Mouse (Mus musculus): ENCODE data around the gene Orc3.
A peak's percentile ranks its signal among the peaks of the same experiment; 100 is the strongest.

Orc3 gene

DNA sequence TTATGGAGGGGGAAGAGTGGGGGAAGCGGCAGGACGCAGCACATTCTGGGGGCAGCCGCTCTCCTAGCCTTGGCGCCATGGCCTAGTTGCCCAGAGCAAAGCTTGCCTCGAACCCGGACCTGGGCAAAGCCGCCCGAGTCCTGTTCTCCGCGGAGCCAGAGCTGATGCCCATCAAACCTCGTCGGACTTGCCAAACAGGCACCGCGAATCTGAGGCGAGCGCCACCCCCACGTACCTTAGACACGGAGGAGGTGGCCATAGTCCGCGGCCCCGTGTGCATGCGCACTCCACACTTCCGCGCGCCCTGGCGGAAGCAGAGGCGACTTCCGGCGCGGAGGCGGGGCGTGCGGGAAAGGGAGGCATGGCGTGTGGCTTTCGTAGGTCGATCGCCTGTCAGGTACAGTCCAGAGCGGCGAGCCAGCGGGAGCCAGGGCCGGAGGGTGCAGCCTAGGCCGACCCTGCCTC lies at the start of gene Orc3, which contains the start of gene Rars2:
Gene Orc3, minus strand, starts transcription at position 315 of the 465 bp plus-strand sequence.
Gene Rars2, plus strand, starts transcription at position 328 of the 465 bp plus-strand sequence.
- peak; percentile 96 for DNase-seq (ENCODE audit: low spot score)

DNA sequence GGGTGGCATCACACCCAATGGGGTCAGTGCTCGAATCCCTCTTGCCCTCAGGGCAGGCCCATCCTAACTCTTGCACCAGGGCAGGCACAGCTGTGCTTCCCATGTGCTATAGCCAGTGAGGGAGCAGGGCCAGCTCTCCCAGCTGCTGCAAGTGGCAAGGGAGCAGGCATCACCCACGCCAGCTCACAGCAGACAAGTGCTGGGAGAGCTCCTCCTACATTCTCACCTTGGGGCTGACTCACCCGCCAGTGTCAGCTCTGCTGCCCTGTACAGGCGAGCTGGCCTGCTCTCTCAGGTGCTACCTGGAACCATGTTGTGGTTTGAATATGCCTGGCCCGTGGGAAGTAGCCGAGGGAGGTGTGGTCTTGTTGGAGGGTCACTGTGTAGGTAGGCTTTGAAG lies 47.2 kb upstream of the Orc3 start:
- DNase-seq (ENCODE audit: low spot score), result no peak

DNA sequence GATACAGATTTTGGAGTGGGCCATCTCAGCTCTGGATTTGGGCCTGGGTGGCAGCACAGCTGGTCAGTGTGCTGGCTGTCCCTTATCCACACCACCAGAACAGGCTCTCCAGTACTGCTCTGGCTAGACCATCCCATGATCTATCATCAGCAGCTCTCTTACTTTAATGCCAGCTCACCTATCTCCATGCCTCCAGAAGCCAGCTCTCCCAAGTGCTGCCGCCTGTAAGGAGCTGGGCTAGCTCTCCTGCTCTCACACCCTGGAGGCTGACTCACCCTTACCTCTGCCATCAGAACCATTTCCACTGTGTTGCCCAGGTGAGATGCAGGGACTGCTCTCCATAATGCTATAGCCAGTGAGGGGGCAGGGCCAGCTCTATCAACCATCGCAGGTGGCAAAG lies 46.8 kb upstream of the Orc3 start:
- DNase-seq (ENCODE audit: low spot score), result no peak

DNA sequence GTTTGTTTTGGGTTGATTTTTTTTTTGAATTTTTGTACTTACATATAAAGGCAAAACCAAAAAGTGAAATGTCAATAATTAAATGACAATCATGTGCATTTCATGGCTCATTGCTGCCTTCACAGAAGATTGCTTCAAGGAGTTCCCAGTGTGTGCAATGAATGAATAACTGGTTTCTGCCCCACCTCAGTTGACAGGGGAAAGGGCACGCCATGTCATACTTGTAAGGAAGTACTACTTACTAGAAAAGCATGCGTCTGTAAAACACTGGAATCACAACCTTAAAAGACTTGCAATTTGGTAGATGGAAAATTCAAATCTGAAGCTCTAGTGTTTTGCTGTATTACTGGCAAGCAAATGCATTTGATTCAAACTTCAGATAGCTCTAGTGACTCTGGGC lies 44.3 kb upstream of the Orc3 start:
- no peak for DNase-seq (ENCODE audit: low spot score)

DNA sequence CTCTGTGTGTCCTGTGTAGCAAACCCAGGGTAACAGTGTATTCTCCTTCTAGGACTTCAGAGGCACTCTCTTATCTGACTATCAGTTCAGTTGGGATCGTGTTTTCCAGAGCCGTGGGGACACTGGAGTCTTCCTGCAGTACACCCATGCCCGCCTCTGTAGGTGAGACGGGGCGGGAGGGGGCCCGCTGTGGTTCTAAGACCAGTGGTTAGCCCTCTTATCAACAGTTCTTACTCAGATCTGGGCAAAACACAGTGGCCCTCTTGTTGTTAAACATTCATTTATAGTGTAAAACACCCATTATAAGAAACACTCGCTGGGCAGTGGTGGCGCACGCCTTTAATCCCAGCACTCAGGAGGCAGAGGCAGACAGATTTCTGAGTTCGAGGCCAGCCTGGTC lies 41.4 kb upstream of the Orc3 start:
- no peak for DNase-seq (ENCODE audit: low spot score)

- DNase-seq (ENCODE audit: low spot score), result no peak
Observed at GRCm38 (mm10) chr4:34653179-34653578, 38.4 kb upstream of the Orc3 start.

DNA sequence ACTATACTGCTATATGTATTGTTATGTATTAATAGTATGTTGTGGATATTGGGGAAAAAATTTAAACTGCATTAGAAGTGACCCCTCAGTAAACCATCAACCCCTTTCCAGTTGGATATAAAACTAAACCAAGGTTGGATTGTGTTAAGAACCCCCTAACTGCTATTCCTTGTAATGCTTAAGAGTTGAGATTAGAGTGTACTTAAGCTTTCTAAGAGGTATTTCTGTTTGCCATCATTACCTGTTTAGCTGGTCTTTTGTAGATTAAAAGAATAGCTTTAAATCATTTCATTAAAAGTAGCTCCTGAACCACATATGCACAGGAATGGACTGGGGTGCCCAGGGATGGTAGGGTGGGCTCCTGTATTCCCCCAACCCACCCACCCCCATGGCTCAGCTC lies 30.0 kb upstream of the Orc3 start:
- DNase-seq (ENCODE audit: low spot score), result no peak

DNA sequence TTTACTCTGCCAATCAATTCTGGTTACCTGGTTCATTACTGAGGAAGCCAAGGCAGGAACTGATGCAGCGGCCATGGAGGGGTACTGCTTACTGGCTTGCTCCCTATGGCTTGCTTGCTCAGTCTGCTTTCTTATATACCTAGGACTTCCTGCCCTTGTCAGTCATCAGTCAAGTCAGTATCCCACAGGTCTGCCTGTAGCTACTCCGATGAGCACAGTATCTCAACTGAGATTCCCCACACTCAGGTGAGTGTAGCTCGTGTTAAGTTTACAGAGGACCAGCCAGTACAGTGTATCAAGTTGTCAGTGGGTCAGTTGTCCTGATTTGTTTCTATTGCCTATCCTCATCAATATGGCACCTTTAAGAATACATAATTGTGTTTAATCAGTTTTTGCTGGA lies 26.0 kb upstream of the Orc3 start:
- DNase-seq (ENCODE audit: low spot score), result no peak

- DNase-seq (ENCODE audit: low spot score), result no peak
Observed at GRCm38 (mm10) chr4:34639745-34640364, 25.1 kb upstream of the Orc3 start.

- no peak for DNase-seq (ENCODE audit: low spot score)
Observed at GRCm38 (mm10) chr4:34637851-34638250, 23.1 kb upstream of the Orc3 start.

GRCm38 (mm10) chr4:34637386-34637785 lies 22.6 kb upstream of the Orc3 start:
- no peak for DNase-seq (ENCODE audit: low spot score)

GRCm38 (mm10) chr4:34636036-34636435 lies 21.3 kb upstream of the Orc3 start:
- DNase-seq (ENCODE audit: low spot score), result no peak

DNA sequence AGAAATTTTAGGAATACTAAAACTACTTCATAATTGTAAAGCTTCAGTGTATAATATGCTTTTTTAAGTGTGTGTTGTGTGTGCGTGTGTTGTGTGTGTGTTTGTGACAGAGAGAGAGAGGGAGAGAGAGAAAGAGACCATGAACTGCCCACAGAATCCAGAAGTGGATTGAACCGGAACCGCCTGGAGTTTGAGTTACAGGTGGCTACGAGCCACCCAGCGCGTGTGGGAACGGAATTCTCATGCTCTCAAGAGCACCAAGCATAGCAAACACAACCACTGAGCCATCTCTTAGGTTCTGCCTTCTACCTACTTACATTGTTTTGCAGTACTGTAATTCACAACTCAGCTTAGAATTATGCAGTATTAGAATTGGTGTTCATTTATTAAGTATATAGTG lies 19.4 kb upstream of the Orc3 start:
- no peak for DNase-seq (ENCODE audit: low spot score)

DNA sequence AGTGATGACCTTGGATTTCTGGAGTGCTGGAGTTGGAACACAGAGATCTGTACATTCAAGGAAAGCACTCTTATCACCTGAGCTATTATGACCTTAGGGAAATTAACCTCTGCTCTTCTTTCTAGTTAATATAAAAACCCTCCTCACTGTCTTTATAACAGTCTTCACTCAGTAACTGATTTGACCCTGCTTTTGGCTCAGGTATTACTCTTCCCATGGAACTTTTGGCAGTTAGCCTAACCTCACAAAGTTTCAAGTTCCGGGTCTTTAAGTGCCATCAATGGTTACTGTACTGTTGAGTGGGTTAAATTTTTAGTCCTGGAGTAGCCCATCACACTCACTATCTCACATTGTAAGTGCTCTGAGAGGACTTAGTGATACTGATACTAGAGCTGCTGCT lies 15.2 kb upstream of the Orc3 start:
- no peak for DNase-seq (ENCODE audit: low spot score)

- no peak for DNase-seq (ENCODE audit: low spot score)
Observed at GRCm38 (mm10) chr4:34626401-34626800, 11.7 kb upstream of the Orc3 start.

- DNase-seq (ENCODE audit: low spot score), result no peak
Observed at GRCm38 (mm10) chr4:34625556-34625955, 10.8 kb upstream of the Orc3 start.

- DNase-seq (ENCODE audit: low spot score), result no peak
Observed at GRCm38 (mm10) chr4:34616146-34616545, 1.4 kb upstream of the Orc3 start.

DNA sequence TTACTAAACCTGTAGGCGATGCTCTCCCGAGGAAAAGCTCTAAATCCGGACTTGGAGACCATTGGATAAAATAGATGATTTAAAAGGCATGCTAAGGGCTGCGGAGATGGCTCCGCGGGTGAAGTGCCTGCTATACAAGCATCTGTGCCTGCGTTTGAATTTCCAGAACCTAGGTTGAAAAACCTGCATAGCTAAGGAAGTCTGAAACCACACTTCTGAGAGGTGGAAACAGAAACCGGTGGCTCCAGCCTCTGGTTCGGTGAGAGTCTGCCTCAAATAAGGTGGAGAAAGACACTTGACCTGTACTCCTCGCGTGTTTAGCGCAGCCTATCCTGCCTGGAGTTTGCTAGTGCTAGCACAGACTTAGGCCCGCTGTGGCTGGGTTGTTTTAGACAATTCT lies 559 bp upstream of the Orc3 start:
- DNase-seq (ENCODE audit: low spot score), result peak; percentile 20

- no peak for DNase-seq (ENCODE audit: low spot score)
Observed at GRCm38 (mm10) chr4:34613571-34614145, 1.1 kb downstream of the Orc3 start.

DNA sequence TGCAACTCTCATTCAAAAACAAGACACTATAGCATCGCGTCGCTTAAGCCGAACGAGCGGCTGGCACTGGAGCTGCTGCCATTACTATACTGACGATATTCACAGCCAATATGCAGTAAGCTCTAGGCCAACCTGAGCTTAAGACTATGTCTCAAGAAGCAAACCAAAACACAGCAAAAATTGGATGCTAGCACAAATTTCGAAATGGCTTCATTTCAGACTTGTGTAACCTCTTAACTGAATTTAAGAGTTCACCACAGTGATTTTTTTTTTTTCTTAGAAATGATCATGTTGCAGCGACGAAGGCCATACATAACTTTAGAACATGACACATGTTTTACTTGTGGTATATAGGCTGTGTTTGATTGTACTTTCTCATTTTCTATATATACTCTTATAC lies 8.1 kb downstream of the Orc3 start:
- no peak for DNase-seq (ENCODE audit: low spot score)

DNA sequence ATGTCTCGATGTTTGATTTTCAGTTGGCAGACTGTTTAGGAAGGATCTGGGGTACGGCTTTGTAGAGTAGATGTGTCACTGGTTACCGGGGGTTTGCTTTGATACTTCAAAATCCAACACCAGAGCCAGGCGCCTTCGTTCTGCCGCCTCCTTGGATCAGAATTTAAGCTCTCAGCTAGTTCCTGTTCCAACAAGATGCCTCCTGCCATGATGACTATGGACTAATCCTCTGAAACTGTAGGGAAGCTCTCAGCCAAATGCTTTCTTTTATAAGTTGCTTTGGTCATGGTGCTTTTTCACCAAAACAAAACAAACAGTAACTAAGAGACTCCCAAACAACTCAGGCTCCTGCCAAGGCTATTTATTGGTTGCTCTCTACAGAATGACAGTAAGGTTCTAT lies 11.6 kb downstream of the Orc3 start:
- DNase-seq (ENCODE audit: low spot score), result no peak

- DNase-seq (ENCODE audit: low spot score), result no peak
Observed at GRCm38 (mm10) chr4:34584871-34585607, 29.7 kb downstream of the Orc3 start.

DNA sequence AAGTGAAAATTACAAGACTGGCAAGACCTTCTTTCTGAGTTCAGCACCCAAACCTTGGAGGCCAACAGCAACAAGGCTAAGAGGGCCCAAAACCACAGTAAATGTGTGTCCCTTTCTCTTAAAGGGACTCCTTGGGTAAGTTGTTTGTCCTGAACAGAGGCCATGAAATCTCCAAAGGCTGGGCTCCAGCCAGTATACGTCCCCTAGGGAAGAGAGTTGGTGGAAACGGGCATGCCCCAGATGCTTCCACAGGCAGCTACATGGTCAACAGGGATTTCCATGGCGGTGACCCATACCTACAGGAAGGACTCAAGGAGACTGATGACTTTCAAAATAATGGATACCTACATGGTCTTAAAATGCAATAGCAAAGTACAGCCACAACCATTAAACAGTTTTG lies 31.3 kb downstream of the Orc3 start:
- DNase-seq (ENCODE audit: low spot score), result no peak

Measured in embryo, embryonic 10 days (tissue).